ENCODE assay signal across 23 mouse cellular contexts in the genomic region with DNA sequence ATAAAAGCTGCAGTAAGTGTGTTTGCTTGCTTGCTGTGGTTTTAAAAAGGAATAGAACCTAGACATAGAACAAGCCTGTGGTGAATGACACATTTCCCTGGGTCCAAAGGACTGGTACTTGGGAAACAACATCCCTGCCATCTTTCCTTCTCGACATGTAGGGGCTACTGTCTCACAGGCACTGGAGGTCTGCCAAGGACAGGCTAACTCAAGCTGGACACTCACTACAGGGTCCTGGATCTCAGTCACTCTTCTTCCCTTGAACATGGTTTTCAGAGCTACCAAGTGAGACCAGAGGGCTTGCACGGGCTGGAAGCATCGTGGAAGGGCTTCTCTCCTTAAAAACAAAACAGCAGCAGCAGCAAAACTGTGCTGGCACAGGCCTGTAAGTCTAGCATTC.
"Had no signal": no experiment of that assay in that cellular context is flagged by ENCODE, and none has a peak within 500 bp of the region (broad histone marks: within the 10 kb centered on the region; RNA-seq: fewer than 3 reads in every experiment).

No protein-coding gene starts in this region.

- H3K9me3 ChIP-seq: limb, embryonic 10.5 days; midbrain, embryonic 12.5 days; midbrain, embryonic 15.5 days; neural tube, embryonic 12.5 days; neural tube, embryonic 15.5 days had no signal

- H3K27me3 ChIP-seq: limb, embryonic 13.5 days; midbrain, embryonic 12.5 days; midbrain, embryonic 15.5 days; neural tube, embryonic 12.5 days; neural tube, embryonic 15.5 days had no signal

- H3K27ac ChIP-seq: kidney, postnatal 0 days; layer of hippocampus, adult 2 months; left cerebral cortex, adult 2 months; limb, embryonic 10.5 days; limb, embryonic 13.5 days; macrophage; midbrain, embryonic 12.5 days; midbrain, embryonic 15.5 days; neural tube, embryonic 12.5 days; neural tube, embryonic 15.5 days; stomach, postnatal 0 days had no signal

- H3K9ac ChIP-seq: limb, embryonic 13.5 days; lung, embryonic 14.5 days; midbrain, embryonic 15.5 days; neural tube, embryonic 12.5 days; neural tube, embryonic 15.5 days had no signal

- H3K36me3 ChIP-seq: limb, embryonic 10.5 days; limb, embryonic 13.5 days; midbrain, embryonic 12.5 days; midbrain, embryonic 15.5 days; neural tube, embryonic 12.5 days; neural tube, embryonic 15.5 days had no signal

- H3K4me3 ChIP-seq: layer of hippocampus, adult 2 months; left cerebral cortex, adult 2 months; limb, embryonic 10.5 days; limb, embryonic 13.5 days; midbrain, embryonic 12.5 days; midbrain, embryonic 15.5 days; neural tube, embryonic 12.5 days; neural tube, embryonic 15.5 days had no signal

- H3K4me2 ChIP-seq: limb, embryonic 13.5 days; lung, embryonic 14.5 days; midbrain, embryonic 12.5 days; midbrain, embryonic 15.5 days; neural tube, embryonic 12.5 days; neural tube, embryonic 15.5 days had no signal

- ATAC-seq: intestine, postnatal 0 days; lung, postnatal 0 days; midbrain, embryonic 15.5 days had no signal

- H3K4me1 ChIP-seq: limb, embryonic 10.5 days; limb, embryonic 13.5 days; midbrain, embryonic 12.5 days; midbrain, embryonic 15.5 days; neural tube, embryonic 12.5 days; neural tube, embryonic 15.5 days had no signal

- DNase-seq: kidney, adult 2 months; kidney, postnatal 25 days; layer of hippocampus, adult 9-11 months; layer of hippocampus, postnatal 36 days; lung, embryonic 14.5 days; retina, postnatal 1 day; right cerebral cortex, postnatal 25 days; spleen, adult 18-20 months; thymus, adult 2 months; thymus, postnatal 14 days had no signal
